Mouse (Mus musculus) liver, embryonic 16.5 days (tissue): ENCODE results near the gene Prdx5. TPM values are rescaled to one million over a fixed set of nuclear protein-coding genes. Genes with fewer than 3 reads are reported as not detected.

ENCODE experiments used
- ATAC-seq: fragments of 200-750 bp; cut with Nextera tagmentation; 2 replicates; pipeline ENCODE4 v1.8.0; 2017; ENCODE audit warnings: low read depth, mild to moderate bottlenecking, moderate number of reproducible peaks, moderate library complexity
- H3K27ac ChIP-seq: fragments of 300-500 bp; sonication (generic); 2 replicates; pipeline ENCODE4 v1.5.1; 2014; ENCODE audit warnings: mild to moderate bottlenecking, low read length
- H3K27me3 ChIP-seq: fragments of 300-500 bp; sonication (generic); 2 replicates; pipeline ENCODE4 v1.6.1; 2014; ENCODE audit warnings: low read depth, low read length, mixed read lengths; ENCODE audit not compliant: control insufficient read depth, insufficient read depth
- H3K36me3 ChIP-seq: fragments of 300-500 bp; sonication (generic); 2 replicates; pipeline ENCODE4 v1.6.1; 2014; ENCODE audit warnings: mild to moderate bottlenecking; ENCODE audit not compliant: control insufficient read depth, insufficient read depth
- H3K4me1 ChIP-seq: fragments of 300-500 bp; sonication (generic); 2 replicates; pipeline ENCODE4 v1.6.1; 2014; ENCODE audit warnings: low read depth, low read length, mixed read lengths; ENCODE audit not compliant: control insufficient read depth
- H3K4me2 ChIP-seq: fragments of 300-500 bp; sonication (generic); 2 replicates; pipeline ENCODE4 v1.6.1; 2014; ENCODE audit warnings: low read depth, low read length, mixed read lengths
- H3K4me3 ChIP-seq: fragments of 300-500 bp; sonication (generic); 2 replicates; pipeline ENCODE4 v1.5.1; 2014; ENCODE audit warnings: low read depth, mild to moderate bottlenecking, low read length
- H3K9ac ChIP-seq: fragments of 300-500 bp; sonication (generic); 2 replicates; pipeline ENCODE4 v1.6.1; 2014; ENCODE audit warnings: low read depth, low read length
- H3K9me3 ChIP-seq: fragments of 300-500 bp; sonication (generic); replicated peaks from 2 replicates; pipeline ENCODE4 v1.6.1; 2016; ENCODE audit warnings: low read length; ENCODE audit not compliant: control insufficient read depth
- WGBS: fragments of 180-500 bp; shearing (Covaris S2); extraction: QIAGEN DNeasy Blood & Tissue Kit; methylation state at CpG from one replicate; pipeline ENCODE4 v1.1.7; 2014; ENCODE audit not compliant: insufficient replicate concordance; 5-methylcytosine and 5-hydroxymethylcytosine counted together
- polyA plus RNA-seq: library from polyadenylated mRNA; unstranded; fragments of >200 nt; fragmentation: Nextera tagmentation; extraction: Ambion mirVana; gene quantifications from 2 replicates; pipeline ENCODE4 v1.2.1, GENCODE M21; 2015

The Prdx5 gene
- polyA plus RNA-seq, 1 experiment from 2014 or later = 161 TPM

DNA sequence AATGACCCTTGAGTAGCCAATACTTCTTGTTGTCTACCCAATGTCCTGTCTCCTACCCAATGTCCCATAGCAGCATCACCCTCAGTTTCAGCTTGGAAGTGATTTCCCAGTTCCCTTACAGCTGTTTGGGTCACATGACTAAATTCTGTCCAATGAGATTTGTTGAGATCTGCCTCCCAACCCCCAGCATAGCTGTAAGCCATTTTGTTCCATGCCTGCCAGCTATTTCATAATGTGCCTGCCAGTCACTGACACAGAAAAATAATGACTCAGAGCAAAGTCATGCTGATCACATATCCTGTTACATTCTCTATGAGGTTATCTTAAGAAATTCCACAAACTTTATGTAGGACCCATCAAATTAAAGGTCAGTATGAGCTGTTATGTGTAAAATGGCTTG is 33.1 kb downstream of the Prdx5 start:
- Histone ChIP-seq H3K9ac (no peak overlapping the region), H3K27ac (no peak overlapping the region), H3K36me3 (no peaks in the 10 kb centered on the region), H3K9me3 (no peaks in the 10 kb centered on the region), H3K27me3 (no peaks in the 10 kb centered on the region), H3K4me2 (no peak overlapping the region), H3K4me1 (peaks cover 5% of the 10 kb centered on the region), H3K4me3 (no peak overlapping the region)
- ATAC-seq = no peak

- Histone ChIP-seq H3K4me1 (peaks cover 14% of the 10 kb centered on the region), H3K36me3 (no peaks in the 10 kb centered on the region), H3K27me3 (no peaks in the 10 kb centered on the region), H3K4me2 (no peak overlapping the region), H3K9ac (no peak overlapping the region), H3K9me3 (no peaks in the 10 kb centered on the region), H3K27ac (no peak overlapping the region), H3K4me3 (no peak overlapping the region)
- WGBS = 74% methylated on average over 6 of the region's 6 CpGs
- ATAC-seq = no peak
Observed at GRCm38 (mm10) chr19:6875834-6876233, 34.1 kb downstream of the Prdx5 start.

GRCm38 (mm10) chr19:6874257-6874656 is 35.6 kb downstream of the Prdx5 start:
- Histone ChIP-seq H3K36me3 (no peaks in the 10 kb centered on the region), H3K4me2 (no peak overlapping the region), H3K27me3 (no peaks in the 10 kb centered on the region), H3K9me3 (no peaks in the 10 kb centered on the region), H3K9ac (no peak overlapping the region), H3K4me1 (peaks cover 14% of the 10 kb centered on the region), H3K27ac (no peak overlapping the region), H3K4me3 (no peak overlapping the region)
- no peak for ATAC-seq
- 52% methylated on average over 1 of the region's 1 CpGs for WGBS

- H3K9me3 ChIP-seq = no peaks in the 10 kb centered on the region
- WGBS = 50% methylated on average over 3 of the region's 3 CpGs
Observed at GRCm38 (mm10) chr19:6872701-6873100, 37.2 kb downstream of the Prdx5 start.

DNA sequence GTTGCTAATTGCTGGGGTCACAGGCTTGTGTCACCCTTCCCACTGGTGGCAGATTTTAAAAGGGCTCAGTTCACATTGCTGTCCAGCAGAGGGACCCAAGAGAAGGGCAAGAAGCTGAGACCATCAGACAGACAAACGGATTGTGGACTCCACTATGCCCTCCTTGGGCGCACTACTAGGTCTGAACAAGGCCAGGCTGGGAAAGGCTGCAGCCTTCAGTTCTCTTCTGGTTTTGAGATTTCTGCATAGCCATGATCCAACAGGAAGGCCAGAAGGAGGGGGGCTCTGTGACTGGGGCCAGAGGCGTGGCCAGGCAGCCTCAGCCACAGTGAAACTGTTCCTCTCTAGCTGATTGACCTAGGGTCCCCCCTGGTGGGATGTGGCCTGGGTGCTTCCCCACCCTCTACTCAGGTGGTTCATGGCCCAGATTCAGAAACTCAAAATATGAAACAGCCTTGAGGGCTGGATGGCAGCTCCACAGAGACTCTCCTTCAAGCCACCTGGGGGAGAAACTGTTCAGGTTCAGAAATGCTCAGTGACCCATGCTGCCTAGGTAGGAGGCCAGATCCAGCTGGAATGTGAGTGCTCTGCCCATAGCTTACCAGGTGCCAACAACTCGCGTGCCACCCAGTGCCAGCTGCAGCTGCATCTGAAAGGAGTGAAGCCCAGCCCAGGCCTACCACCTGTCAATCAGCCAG is 38.2 kb downstream of the Prdx5 start:
- Histone ChIP-seq H3K36me3 (no peaks in the 10 kb centered on the region), H3K27me3 (no peaks in the 10 kb centered on the region), H3K4me1 (peaks cover 14% of the 10 kb centered on the region), H3K9ac (no peak overlapping the region), H3K4me3 (no peak overlapping the region), H3K9me3 (no peaks in the 10 kb centered on the region), H3K27ac (peak overlapping the region; percentile 38), H3K4me2 (peak overlapping the region; percentile 33; the same call in 1 of the 2 replicates)
- 40% methylated on average over 5 of the region's 5 CpGs for WGBS
- peak; percentile 47; the same call in 1 of the 2 replicates for ATAC-seq

More at GRCm38 (mm10) chr19:6872701-6873100, 37.2 kb downstream of the Prdx5 start:
- Histone ChIP-seq H3K36me3 (no peaks in the 10 kb centered on the region), H3K4me1 (peaks cover 14% of the 10 kb centered on the region), H3K4me2 (no peak overlapping the region), H3K4me3 (no peak overlapping the region), H3K27me3 (no peaks in the 10 kb centered on the region), H3K9ac (no peak overlapping the region), H3K27ac (no peak overlapping the region)
- no peak for ATAC-seq

DNA sequence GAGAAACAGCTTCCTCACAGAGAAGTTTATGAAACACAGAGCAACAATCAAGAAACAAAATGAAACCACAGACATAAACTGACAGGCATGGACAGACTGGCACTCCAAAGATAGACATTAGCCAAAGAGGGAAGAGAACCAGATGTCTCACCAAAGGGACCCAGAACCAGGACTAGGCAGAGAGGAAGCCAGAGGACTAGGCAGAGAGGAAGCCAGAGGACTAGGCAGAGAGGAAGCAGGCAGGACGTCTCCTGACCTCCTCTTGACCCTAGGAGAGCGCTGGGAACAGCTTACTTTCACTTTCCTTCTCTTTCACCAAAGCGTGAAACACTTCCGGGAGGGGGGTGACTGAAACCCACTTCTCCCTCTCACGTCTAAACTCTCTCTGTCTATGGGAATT is 40.6 kb downstream of the Prdx5 start:
- no peaks in the 10 kb centered on the region for H3K9me3 ChIP-seq
- WGBS = 2% methylated on average over 5 of the region's 5 CpGs
- peak overlapping the region; percentile 62; the same call in 1 of the 2 replicates for H3K27ac ChIP-seq

GRCm38 (mm10) chr19:6861451-6861850 is 48.5 kb downstream of the Prdx5 start:
- H3K4me3 ChIP-seq = no peak overlapping the region
- WGBS = 82% methylated on average over 4 of the region's 4 CpGs
- H3K4me1 ChIP-seq = peaks cover 3% of the 10 kb centered on the region
- no peak overlapping the region for H3K9ac ChIP-seq
- ATAC-seq = no peak
- no peak overlapping the region for H3K27ac ChIP-seq
- no peaks in the 10 kb centered on the region for H3K36me3 ChIP-seq
- no peaks in the 10 kb centered on the region for H3K9me3 ChIP-seq
- H3K4me2 ChIP-seq = no peak overlapping the region
- no peaks in the 10 kb centered on the region for H3K27me3 ChIP-seq

More for the DNA sequence above, 40.6 kb downstream of the Prdx5 start:
- H3K9ac ChIP-seq = peak overlapping the region; percentile 69
- peak overlapping the region; percentile 73 for H3K4me2 ChIP-seq
- H3K27me3 ChIP-seq = no peaks in the 10 kb centered on the region
- peaks cover 14% of the 10 kb centered on the region for H3K4me1 ChIP-seq
- no peaks in the 10 kb centered on the region for H3K36me3 ChIP-seq
- peak; percentile 67 for ATAC-seq
- peak overlapping the region; percentile 59 for H3K4me3 ChIP-seq

- H3K9ac ChIP-seq = no peak overlapping the region
- H3K9me3 ChIP-seq = no peaks in the 10 kb centered on the region
- no peak overlapping the region for H3K4me2 ChIP-seq
- ATAC-seq = no peak
- no peaks in the 10 kb centered on the region for H3K36me3 ChIP-seq
- no peak overlapping the region for H3K4me3 ChIP-seq
- H3K27ac ChIP-seq = peak overlapping the region; percentile 23; the same call in 1 of the 2 replicates
- H3K4me1 ChIP-seq = peaks cover 10% of the 10 kb centered on the region
- no peaks in the 10 kb centered on the region for H3K27me3 ChIP-seq
- WGBS = 40% methylated on average over 6 of the region's 6 CpGs
Observed at GRCm38 (mm10) chr19:6860706-6861105, 49.2 kb downstream of the Prdx5 start.

DNA sequence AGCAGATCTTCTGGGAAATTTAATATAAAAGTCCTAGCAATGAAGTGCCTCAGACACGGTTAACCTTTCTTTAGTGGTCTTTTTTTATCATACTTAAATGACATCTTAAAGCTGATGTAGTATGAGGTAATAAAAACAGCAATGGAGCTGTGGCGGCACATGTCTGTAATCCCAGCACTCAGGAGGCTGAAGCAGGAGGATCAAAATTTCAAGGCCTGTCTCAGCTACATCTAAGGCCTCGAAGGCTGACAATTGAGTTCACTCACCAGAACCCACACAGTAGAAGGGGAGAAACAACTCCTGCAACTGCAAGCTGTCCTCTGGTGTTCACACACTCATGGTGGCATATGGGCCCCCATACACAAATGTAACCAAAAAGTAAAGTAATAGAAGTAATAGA is 49.9 kb downstream of the Prdx5 start:
- Histone ChIP-seq H3K4me1 (peaks cover 17% of the 10 kb centered on the region), H3K36me3 (no peaks in the 10 kb centered on the region), H3K4me3 (no peak overlapping the region), H3K9me3 (no peaks in the 10 kb centered on the region), H3K27ac (no peak overlapping the region), H3K9ac (no peak overlapping the region), H3K4me2 (no peak overlapping the region), H3K27me3 (no peaks in the 10 kb centered on the region)
- 74% methylated on average over 3 of the region's 3 CpGs for WGBS
- no peak for ATAC-seq
